Mouse (Mus musculus): ENCODE measurements around the gene Olfr1351.
"Not testable (repeated sequence)": the region's sequence is repeated elsewhere in the genome, so short reads cannot be mapped to it uniquely, and the experiment has no call there.

Gene Olfr1351

DNA sequence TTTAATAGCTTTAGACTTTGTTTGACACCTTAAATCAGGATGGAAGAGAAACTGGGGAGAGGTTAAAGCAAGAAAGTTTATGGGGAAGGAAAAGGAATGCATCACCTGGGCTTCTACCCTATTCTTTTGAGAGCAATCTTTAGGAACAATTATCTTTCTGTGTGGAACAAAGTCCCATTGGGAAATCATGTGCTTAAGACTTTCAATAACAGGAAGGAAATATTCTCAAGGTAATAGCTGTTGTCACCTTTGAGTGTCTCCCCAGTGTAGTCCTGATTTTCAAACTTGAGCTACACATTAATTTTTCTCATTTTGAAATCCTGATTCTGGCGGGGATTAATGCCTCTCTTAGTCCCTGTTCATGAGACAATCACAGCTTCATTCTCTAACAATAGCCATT is at the start of gene Olfr1351:
Gene Olfr1351, plus strand, starts transcription at position 301 of the 400 bp plus-strand sequence.
- no peak for DNase-seq (ENCODE audit: extremely low spot score, low spot score)

DNA sequence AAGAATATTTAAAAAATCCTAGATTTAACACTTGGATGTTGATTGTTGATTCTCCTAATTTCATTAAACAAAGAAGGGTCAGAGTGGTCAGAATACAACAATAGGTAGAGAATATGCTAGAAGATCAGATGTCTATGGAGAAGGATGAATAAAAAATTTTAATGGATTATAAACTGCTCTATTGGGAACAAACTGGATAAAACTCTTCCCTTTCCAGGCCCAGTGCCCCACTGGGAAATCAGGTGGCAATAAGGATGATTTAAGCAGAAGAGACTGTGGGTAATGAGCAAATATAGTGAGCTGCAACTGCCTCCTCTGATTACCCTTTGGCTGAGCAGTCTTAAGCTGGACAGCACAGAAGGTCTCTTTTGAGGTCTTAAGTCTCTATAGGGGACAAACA is 49.3 kb upstream of the Olfr1351 start, which contains the start of gene Olfr1353:
Gene Olfr1353, plus strand, starts transcription at position 301 of the 400 bp plus-strand sequence.
- not testable (repeated sequence) for DNase-seq (ENCODE audit: extremely low spot score, low spot score)

- DNase-seq (ENCODE audit: extremely low spot score, low spot score), result no peak
These were observed 31.5 kb upstream of the Olfr1351 start, which contains the start of gene Olfr1352 for GRCm38 (mm10) chr10:78980750-78981149. TSS of gene Olfr1352 (plus strand) at chr10:78981050.

DNA sequence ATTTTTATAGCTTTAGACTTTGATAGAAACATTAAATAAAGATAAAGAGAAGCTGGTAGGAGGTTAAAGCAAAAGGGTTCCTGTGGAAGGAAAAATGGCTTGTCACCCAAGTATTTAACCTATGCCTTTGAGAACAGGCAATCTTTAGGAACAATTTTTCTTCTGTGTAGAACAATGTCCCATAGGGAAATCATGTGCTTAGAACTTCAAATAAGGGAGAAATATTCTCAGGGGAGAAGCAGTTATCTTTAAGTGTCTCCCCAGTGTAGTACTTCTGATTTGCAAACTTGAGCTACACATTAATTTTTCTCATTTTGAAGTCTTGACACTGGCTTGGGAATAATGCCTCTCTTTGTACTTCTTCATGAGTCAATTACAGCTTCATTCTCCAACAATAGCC is 16.2 kb downstream of the Olfr1351 start, which contains the start of gene Olfr57:
Gene Olfr57, plus strand, starts transcription at position 301 of the 400 bp plus-strand sequence.
- no peak for DNase-seq (ENCODE audit: extremely low spot score, low spot score)

GRCm38 (mm10) chr10:79042457-79042856 is 30.2 kb downstream of the Olfr1351 start:
- DNase-seq (ENCODE audit: extremely low spot score, low spot score), result not testable (repeated sequence)

DNA sequence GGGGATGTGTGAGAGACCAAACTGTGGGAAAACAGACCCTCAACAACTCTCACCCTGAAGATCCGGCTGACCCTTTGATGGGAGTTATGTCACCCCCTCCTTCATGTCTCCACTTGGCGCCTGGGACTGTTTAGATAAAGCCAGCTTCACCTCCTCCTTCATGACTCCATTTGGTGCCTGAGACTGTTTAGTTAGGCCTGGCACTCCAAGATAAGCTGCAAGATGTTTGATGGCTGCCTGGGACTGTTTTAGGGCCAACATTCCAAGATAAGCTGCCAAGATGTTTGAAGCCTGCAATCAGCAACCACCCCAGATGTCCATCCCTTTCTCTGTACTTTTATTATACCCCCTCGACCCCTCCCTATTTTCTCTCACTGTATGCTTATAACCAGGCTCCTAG is 45.1 kb downstream of the Olfr1351 start:
- not testable (repeated sequence) for DNase-seq (ENCODE audit: extremely low spot score, low spot score)
